Mouse (Mus musculus): ENCODE measurements around the gene Whamm. TPM values are rescaled to one million over a fixed set of nuclear protein-coding genes. Genes with fewer than 3 reads are reported as not detected.

Whamm gene
- total RNA-seq, 2 experiments from 2014 or later: 18.9 to 20.1 TPM

- no peak for DNase-seq (ENCODE audit: low spot score in 2 of 2)
These were observed 22.3 kb downstream of the Whamm start for GRCm38 (mm10) chr7:81593387-81593786.

DNA sequence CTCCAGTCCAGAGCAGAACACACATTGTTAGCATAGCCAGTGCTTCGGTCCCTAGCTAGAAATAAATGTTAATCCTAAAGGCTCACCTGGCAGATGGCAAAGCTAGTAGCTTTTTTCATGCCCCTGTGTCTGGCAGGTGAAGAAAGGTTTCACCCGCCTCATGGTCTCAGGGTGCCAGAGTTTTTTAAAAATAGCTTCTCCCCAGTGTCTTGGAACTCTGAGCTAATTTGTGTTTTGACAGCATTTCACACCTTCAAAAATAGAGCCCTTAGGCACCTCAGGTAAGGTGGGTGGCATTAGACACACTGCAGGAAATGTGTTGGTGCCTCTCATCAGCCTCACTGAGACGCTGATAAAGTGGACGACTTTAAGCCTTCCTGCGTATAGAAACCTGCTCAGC lies 24.0 kb downstream of the Whamm start:
- DNase-seq (ENCODE audit: low spot score in 2 of 2): no peak

DNA sequence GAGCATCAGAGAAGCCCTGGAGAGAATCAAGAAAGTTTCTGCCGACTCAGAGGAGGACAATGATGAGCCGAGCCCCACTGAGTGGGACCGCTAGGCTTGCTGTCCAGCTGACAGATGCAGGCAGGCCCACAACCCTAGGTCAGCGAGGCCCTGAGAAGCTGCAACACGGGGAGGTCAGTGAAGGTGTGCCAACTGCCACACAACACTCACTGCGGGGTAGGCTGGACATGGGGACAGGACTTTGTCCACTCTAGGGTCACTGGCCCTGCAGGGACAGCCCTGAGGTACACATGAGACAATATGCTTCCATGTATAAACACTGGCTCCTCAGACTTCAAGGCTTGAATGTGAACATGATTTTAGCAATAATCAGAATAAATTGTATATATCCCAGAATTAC lies 25.0 kb downstream of the Whamm start:
- no peak for DNase-seq (ENCODE audit: low spot score in 2 of 2)

DNA sequence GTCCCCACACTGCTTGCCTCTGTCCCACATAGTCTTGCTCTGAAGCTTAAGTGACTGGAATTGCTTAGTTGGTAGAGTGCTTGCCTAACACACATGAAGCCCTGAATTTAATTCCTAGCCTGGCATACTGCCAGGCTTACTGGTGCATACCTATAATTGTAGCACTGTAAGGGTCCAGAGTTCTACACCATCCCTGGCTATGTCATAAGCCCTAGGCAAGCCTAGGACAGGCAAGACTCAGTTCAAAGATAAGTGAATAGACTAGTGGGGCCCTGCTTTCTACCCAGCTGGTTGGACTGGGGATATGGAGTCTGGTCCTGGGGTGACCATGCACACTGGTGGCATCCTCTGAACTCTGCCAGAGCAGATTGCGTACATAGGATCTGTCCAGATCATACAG lies 26.6 kb downstream of the Whamm start:
- no peak for DNase-seq (ENCODE audit: low spot score in 2 of 2)

DNA sequence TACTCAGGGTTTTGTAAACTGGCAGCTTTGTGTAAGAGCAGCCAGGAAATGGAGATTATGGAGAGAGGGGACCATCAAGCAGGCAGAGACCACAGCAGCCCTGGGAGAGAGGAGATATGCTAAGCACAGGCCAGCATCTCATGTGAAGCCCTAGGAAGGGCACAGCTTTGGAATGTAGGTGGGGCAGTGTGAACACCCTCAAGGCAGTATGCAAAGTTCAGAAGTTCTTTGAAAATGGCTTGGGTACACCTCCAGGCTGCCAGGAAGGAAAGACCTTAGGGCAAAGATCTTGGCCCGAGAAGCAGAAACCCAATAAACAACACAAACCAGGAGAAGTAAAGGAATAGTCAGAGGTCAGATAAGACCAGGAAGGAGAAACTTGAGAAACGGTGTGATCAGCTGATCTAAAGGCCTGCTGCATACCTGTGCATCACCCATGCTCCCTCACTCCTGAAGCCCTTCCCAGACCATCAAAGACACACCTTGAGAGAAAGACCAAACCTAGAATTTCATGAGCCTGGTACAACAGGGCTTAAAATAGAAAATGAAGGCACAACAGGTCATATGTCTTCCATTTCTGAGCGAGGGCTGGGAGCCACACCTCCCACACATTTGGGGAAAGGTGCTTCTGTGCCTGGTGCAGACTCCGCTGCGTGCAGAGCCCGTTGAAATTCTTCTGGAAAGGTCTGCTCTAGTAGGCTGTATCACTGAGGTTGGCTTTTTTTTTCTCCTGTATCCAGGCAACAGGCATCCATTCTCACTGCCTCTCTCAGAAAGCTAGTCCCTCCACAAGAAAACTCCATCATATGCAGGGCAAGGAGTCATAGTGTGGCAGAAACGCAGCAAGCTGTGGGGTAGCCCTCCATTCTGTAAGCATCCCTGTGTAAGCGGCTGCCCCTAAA lies 28.6 kb downstream of the Whamm start:
- DNase-seq (ENCODE audit: low spot score in 2 of 2): no peak

DNA sequence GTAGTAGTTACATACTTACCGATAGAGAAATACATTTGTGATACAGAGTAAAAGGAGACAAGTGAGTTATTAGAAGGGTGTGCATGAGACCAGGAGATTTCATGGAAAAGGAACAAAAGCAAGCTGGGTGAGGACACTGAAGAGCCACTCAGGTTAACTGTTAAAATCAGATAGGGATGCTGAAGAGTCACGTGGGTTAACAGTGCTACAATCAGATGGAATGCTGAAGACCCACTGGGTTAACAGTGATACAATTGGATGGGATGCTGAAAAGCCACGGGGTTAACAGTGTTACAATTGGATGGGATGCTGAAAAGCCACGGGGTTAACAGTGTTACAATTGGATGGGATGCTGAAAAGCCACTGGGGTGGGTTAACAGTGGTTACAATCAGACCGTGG lies 33.9 kb downstream of the Whamm start:
- no peak for DNase-seq (ENCODE audit: low spot score in 2 of 2)

GRCm38 (mm10) chr7:81605489-81605888 lies 34.4 kb downstream of the Whamm start:
- DNase-seq (ENCODE audit: low spot score in 2 of 2): no peak

- no peak for DNase-seq (ENCODE audit: low spot score in 2 of 2)
These were observed 35.4 kb downstream of the Whamm start for GRCm38 (mm10) chr7:81606452-81606851.

GRCm38 (mm10) chr7:81610125-81610524 lies 39.1 kb downstream of the Whamm start:
- no peak for DNase-seq (ENCODE audit: low spot score in 2 of 2)

DNA sequence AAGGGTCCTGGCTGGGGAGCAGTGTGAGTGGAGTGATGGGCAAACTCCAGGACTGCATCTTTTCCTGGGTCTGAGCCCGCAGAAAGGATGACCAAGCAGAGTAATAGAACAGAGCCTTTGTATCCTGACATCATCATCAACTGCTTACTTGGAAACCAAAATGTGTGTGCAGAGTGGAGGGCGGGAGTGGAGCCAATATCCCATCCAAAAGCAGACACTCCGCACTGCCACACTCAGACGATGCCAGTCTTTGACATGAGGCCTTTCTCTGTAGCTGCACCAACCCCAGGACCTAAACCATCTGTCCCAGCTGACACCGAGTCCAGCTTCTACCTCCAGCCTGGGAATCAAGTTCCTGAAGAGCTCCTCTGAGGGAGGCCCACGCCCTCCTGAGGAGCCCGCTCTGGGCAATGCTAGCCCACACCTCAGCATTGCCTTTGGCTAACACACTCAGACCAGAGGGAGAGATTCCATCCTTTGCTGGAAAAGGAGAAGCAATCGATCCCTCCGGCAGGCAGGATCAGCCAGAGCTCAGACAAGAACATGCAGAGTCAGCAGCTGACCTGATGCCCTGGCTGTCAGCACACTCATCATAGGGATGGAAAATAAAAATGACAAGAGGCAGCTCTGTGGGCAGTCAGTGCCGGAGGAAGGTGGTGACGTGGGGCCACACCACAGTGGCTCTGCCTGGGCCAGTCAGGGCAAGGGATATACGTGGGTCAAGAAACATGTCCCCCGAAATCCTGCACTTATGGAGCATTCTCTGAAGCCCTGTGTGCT lies 42.0 kb downstream of the Whamm start:
- DNase-seq (ENCODE audit: low spot score in 2 of 2): no peak

- DNase-seq (ENCODE audit: low spot score in 2 of 2): no peak
These were observed 44.0 kb downstream of the Whamm start for GRCm38 (mm10) chr7:81615031-81615430.

DNA sequence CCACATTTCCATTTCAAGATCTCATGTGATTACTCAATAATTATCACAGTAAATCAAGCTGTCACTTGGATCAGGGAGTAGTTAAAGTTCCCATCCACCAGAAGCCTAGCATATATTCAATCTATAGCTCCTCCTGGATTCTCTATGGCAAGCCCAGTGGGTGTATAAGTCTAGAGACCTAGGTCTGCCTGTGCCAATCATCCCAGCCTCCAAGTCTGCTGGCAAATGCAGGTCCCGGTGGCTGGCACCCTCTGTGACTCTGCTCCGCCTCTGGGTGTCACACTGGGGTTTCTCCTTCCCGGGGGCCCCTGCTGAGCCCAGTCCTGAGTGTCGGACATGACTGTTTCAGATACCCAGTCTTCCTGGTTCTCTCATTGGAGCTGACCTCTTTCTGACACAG lies 51.7 kb downstream of the Whamm start:
- no peak for DNase-seq (ENCODE audit: low spot score in 2 of 2)

GRCm38 (mm10) chr7:81623767-81624166 lies 52.7 kb downstream of the Whamm start:
- DNase-seq (ENCODE audit: low spot score in 2 of 2): no peak

DNA sequence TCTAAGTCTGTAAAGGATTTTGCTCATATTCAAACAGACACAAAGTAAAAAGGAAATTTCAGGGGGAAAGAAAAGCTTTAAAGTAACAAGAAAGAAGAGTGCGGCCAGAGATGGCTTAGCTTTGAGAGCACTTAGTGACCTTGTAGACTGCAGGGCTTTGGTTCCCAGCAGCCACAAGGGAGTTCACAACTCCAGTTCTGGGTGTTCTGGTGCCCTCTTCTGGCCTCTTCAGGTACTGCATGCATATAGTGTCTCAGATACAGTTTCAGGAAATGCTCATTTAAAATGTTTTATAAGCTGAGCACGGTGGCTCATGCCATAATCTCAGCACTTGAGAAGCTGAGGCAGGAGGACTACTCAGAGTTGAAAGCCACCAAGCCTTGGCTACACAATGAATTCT lies 55.4 kb downstream of the Whamm start:
- DNase-seq (ENCODE audit: low spot score in 2 of 2): no peak

DNA sequence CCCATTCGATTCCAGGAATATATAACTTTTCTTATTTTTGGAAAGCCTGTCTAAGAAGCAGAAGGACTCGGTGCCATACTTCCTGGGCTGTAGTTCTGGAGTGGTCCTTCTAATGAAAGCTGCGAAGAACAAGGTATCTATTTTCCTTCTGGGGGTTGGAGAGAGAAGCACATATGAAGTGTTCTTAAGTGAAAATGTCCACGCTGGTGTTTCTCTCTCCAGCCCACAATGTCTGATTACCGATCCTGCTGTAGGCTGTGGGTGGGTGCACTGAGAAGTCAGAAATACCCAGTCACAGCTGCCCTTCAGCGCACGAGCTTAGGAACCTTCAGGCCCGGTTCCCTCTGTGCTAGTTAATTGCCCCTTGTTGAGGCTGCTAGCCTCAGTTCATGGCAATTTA lies 60.2 kb downstream of the Whamm start:
- DNase-seq (ENCODE audit: low spot score in 2 of 2): no peak

DNA sequence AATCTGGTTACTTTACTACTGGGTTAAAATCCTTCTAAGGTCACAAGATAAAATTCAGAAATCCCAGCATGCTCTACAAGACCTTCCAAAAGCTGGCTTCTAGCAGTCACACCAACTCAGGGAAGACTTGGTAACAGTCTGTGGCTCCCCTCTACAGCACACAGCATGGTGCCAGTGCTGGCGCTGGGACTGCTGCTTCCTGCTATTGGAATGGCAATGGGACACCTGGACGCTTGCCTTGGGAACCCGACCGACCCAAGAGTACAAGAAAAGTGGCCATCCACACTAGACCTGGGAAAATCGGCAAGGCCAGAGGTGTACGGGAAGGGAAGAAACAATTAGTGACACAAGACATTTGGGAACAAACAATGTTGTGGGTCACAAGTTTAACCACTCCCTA lies 61.5 kb downstream of the Whamm start:
- DNase-seq (ENCODE audit: low spot score in 2 of 2): no peak

DNA sequence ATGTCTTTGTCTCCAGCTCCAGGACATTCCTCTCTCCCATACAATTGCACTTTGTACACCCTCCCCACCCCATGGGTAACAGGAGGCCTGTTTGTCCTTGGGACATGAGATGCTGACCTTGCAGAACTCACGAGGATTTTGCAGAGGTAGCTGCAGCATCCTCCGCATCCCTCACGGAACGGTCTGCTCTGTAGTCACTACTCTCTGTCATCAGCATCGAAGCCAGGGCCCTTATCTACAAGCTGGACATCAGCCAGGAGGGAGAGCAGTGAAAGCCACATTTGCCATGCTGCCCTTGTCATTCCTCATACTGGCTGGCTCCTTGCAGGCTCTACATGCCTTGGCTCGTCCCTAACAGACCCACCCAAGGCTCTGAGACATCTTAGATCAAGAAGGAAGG lies 70.0 kb downstream of the Whamm start:
- DNase-seq (ENCODE audit: low spot score in 2 of 2): no peak

DNA sequence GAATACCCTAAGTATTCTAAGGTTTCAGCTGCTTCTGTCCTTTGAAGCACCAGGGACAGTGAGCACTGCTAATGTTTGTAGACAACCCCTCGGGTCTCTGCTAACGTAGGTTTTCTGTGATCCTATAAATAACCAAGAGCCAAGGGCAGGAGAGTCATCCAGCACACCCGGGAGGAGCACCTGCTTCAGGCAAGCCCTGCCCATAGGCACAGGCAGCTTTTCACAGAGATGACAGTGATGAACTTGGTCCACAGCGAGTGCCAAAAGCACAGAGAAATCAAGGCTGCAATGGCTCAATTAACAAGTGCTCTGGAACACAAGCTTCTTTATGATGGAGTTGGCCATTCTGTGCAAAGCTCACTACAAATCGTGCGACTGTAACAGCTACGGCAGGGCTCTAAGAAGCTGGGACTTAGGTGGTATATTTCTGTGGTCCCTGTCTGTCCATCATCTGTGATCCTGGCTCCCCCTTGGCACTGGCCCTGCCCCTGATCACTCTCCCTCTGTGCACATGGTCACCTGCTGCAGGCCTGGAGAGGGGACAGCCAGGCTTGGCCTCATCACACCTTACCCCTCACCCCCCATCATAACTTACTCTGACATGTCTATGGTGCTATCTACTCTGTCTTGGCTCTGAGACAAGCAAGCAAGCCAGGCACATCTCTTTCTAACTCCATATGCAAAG lies 73.6 kb downstream of the Whamm start:
- no peak for DNase-seq (ENCODE audit: low spot score in 2 of 2)
